Comparison of ENCODE assay signal across 8 mouse cellular contexts in genomic region chr7:75370595-75371519, GRCm38 (mm10).
A peak's percentile ranks its signal among the peaks of the same experiment; 100 is the strongest.
DNase-seq lines count a peak whose midpoint lies in the region; ATAC-seq and TF ChIP-seq lines count a peak whose summit lies in the region.

No protein-coding gene starts in this region.

- 57% methylated on average over 12 of the region's 12 CpGs for WGBS in forebrain, embryonic 14.5 days
- 18% methylated on average over 12 of the region's 12 CpGs for WGBS in liver, embryonic 14.5 days (ENCODE audit: insufficient replicate concordance)
- 28% methylated on average over 12 of the region's 12 CpGs for WGBS in stomach, embryonic 15.5 days

- H3K9ac ChIP-seq in forebrain, embryonic 14.5 days (ENCODE audit: low read length) = no peak overlapping the region
- H3K9ac ChIP-seq in liver, embryonic 14.5 days (replicated peaks) = no peak overlapping the region
- H3K9ac ChIP-seq in stomach, embryonic 15.5 days = no peak overlapping the region

- no peak overlapping the region for H3K27ac ChIP-seq in forebrain, embryonic 14.5 days (ENCODE audit: low read depth, low read length)
- H3K27ac ChIP-seq in liver, embryonic 14.5 days = no peak overlapping the region
- no peak overlapping the region for H3K27ac ChIP-seq in stomach, embryonic 15.5 days

- no peak overlapping the region for H3K4me2 ChIP-seq in forebrain, embryonic 14.5 days (ENCODE audit: low read length)
- no peak overlapping the region for H3K4me2 ChIP-seq in liver, embryonic 14.5 days (ENCODE audit: low read depth)
- 0 out of 2 replicates have a peak overlapping the region, but pooled peaks have one; percentile 13 for H3K4me2 ChIP-seq in stomach, embryonic 15.5 days

- no peaks in the 10 kb centered on the region for H3K27me3 ChIP-seq in forebrain, embryonic 14.5 days (replicated peaks; ENCODE audit: control insufficient read depth, insufficient read depth, low read length)
- no peaks in the 10 kb centered on the region for H3K27me3 ChIP-seq in liver, embryonic 14.5 days (ENCODE audit: control insufficient read depth, insufficient read depth, low read length)
- H3K27me3 ChIP-seq in stomach, embryonic 15.5 days (replicated peaks) = no peaks in the 10 kb centered on the region

- DNase-seq in CD4-positive helper T cell, adult 2 months (ENCODE audit: low read depth, low spot score) = peak; percentile 81
- DNase-seq in c-Kit-positive CD71-negative TER-119-negative erythroid progenitor cells, embryonic 14.5 days (ENCODE audit: low read depth) = peak; percentile 76
- peak; percentile 88 for DNase-seq in forebrain, embryonic 14.5 days (ENCODE audit: low spot score)
- peak; percentile 92 to 93 for DNase-seq in heart, postnatal 10 days
- DNase-seq in kidney, postnatal 36 days = peak; percentile 75 to 89
- peak in 1 of 3 experiments; percentile 39 for DNase-seq in liver, embryonic 14.5 days (ENCODE audit: low read depth in 3 of 3, low spot score in 3 of 3)
- DNase-seq in neural tube, embryonic 10.5 days (ENCODE audit: extremely low spot score, low spot score) = peak; percentile 64

- H3K9me3 ChIP-seq in forebrain, embryonic 14.5 days (replicated peaks; ENCODE audit: control insufficient read depth, low read length) = no peaks in the 10 kb centered on the region
- no peaks in the 10 kb centered on the region for H3K9me3 ChIP-seq in liver, embryonic 14.5 days (ENCODE audit: control insufficient read depth, low read length)
- H3K9me3 ChIP-seq in stomach, embryonic 15.5 days = no peaks in the 10 kb centered on the region

- no peaks in the 10 kb centered on the region for H3K4me1 ChIP-seq in forebrain, embryonic 14.5 days (ENCODE audit: control insufficient read depth, insufficient read depth, low read length)
- peaks cover 0 to 2% of the 10 kb centered on the region in 2 experiments; a peak in 1 of 4 replicates for H3K4me1 ChIP-seq in liver, embryonic 14.5 days (replicated peaks; ENCODE audit: control insufficient read depth in 2 of 2, insufficient read depth in 2 of 2, low read length in 1 of 2)
- H3K4me1 ChIP-seq in stomach, embryonic 15.5 days = peaks cover 7% of the 10 kb centered on the region; the same call in 1 of the 2 replicates

- no peaks in the 10 kb centered on the region for H3K36me3 ChIP-seq in forebrain, embryonic 14.5 days (ENCODE audit: control insufficient read depth, insufficient read depth, low read length)
- no peaks in the 10 kb centered on the region for H3K36me3 ChIP-seq in liver, embryonic 14.5 days (replicated peaks; ENCODE audit: control insufficient read depth, insufficient read depth, low read depth)
- H3K36me3 ChIP-seq in stomach, embryonic 15.5 days = no peaks in the 10 kb centered on the region

- no peak overlapping the region for H3K4me3 ChIP-seq in forebrain, embryonic 14.5 days (ENCODE audit: low read depth, low read length)
- H3K4me3 ChIP-seq in liver, embryonic 14.5 days (ENCODE audit: insufficient read depth in 1 of 2, low read depth in 2 of 2, low read length in 2 of 2) = no peak overlapping the region
- H3K4me3 ChIP-seq in stomach, embryonic 15.5 days (replicated peaks) = no peak overlapping the region

- peak; percentile 64 for TF ChIP-seq CTCF in liver, embryonic 14.5 days (IDR thresholded peaks at IDR 0.05; ENCODE audit: low read depth)

- TF ChIP-seq EP300 in liver, embryonic 14.5 days (IDR thresholded peaks at IDR 0.05; ENCODE audit: low read depth) = no peak

- intact Hi-C loops in heart, postnatal 10 days (cut with DNase I) = loop anchor here (1.0 to 5.0 kb wide), 2 partner anchors 184 to 371 kb away; no protein-coding TSS in a partner anchor

- peak; percentile 88 for ATAC-seq in forebrain, embryonic 14.5 days
- 0 out of 2 replicates have a peak, but pooled peaks have one; percentile 26 for ATAC-seq in liver, embryonic 14.5 days (ENCODE audit: insufficient read depth)
- peak; percentile 69; the same call in 1 of the 2 replicates for ATAC-seq in stomach, embryonic 15.5 days (ENCODE audit: insufficient read depth, low FRiP score, low read depth)

Comparison
In these comparisons a context has a peak if more than half of its experiments do, and no peak if none do; other contexts are left out.
1. ATAC-seq: peak in every context shown above with its lines; median percentile 88 in forebrain, embryonic 14.5 days; 69 in stomach, embryonic 15.5 days; 26 in liver, embryonic 14.5 days.